ENCODE assay signal across 33 mouse cellular contexts in the genomic region with DNA sequence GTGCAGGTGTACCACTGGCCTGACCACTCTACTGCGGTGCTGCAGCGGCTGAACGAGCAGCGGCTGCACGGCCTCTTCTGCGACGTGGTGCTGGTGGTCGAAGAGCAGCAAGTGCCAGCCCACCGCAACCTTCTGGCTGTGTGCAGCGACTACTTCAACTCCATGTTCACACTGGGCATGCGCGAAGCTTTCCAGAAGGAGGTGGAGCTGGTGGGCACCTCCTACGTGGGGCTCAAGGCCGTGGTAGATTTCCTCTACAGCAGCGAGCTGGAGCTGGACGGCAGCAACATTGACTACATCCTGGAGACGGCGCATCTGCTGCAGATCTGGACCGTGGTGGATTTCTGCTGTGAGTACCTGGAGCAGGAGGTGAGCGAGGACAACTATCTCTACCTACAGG. TPM values are rescaled to one million over a fixed set of nuclear protein-coding genes. Genes with fewer than 3 reads are reported as not detected.
A peak's percentile ranks its signal among the peaks of the same experiment; 100 is the strongest.
DNase-seq lines count a peak whose midpoint lies in the region; ATAC-seq and TF ChIP-seq lines count a peak whose summit lies in the region.
"Had no signal": no experiment of that assay in that cellular context is flagged by ENCODE, and none has a peak within 500 bp of the region (broad histone marks: within the 10 kb centered on the region; RNA-seq: fewer than 3 reads in every experiment).

No protein-coding gene starts in this region.

- H3K4me3 ChIP-seq in ES-Bruce4 (ENCODE audit: low read depth, low read length): peak overlapping the region; percentile 8; the same call in 1 of the 2 replicates
- H3K4me3 ChIP-seq in forebrain, postnatal 0 days (ENCODE audit: low read depth, low read length): no peak overlapping the region
- H3K4me3 ChIP-seq in midbrain, embryonic 11.5 days (ENCODE audit: low read depth, low read length): no peak overlapping the region
- no peak overlapping the region for H3K4me3 ChIP-seq in intestine, embryonic 16.5 days (ENCODE audit: low read length)
- H3K4me3 ChIP-seq: forebrain, embryonic 10.5 days; forebrain, embryonic 13.5 days; gastrocnemius, adult 2 months; heart, embryonic 12.5 days; heart, embryonic 15.5 days; hindbrain, embryonic 10.5 days had no signal

- peak; percentile 38 for DNase-seq in embryo, embryonic 10 days (ENCODE audit: low spot score)
- DNase-seq in embryo, embryonic 9.5 days (ENCODE audit: extremely low spot score): no peak
- DNase-seq in R1 (ENCODE audit: low read depth, low spot score): peak; percentile 90
- DNase-seq in testis, postnatal 10 days (ENCODE audit: low spot score): peak; percentile 74
- DNase-seq in forebrain, postnatal 0 days: no peak
- no peak for DNase-seq in midbrain, embryonic 11.5 days (ENCODE audit: low spot score, missing footprints)
- DNase-seq: adrenal gland, adult 8-10 months; adrenal gland, postnatal 36 days; B cell, adult 2 months; cerebellum, adult 2 months; cerebellum, adult 9-11 months; cerebellum, postnatal 25 days; embryo, embryonic 11 days; gastrocnemius, adult 2 months; gastrocnemius, postnatal 14 days; heart, adult 18-20 months; heart, postnatal 10 days; heart, postnatal 36 days; kidney, adult 2 months had no signal

- H3K9ac ChIP-seq in ES-Bruce4 (ENCODE audit: low read depth, poor library complexity, severe bottlenecking): no peak overlapping the region
- no peak overlapping the region for H3K9ac ChIP-seq in forebrain, postnatal 0 days
- no peak overlapping the region for H3K9ac ChIP-seq in midbrain, embryonic 11.5 days (ENCODE audit: low read length)
- no peak overlapping the region for H3K9ac ChIP-seq in intestine, embryonic 16.5 days (ENCODE audit: low read depth, low read length)
- H3K9ac ChIP-seq: forebrain, embryonic 13.5 days; heart, embryonic 12.5 days; heart, embryonic 15.5 days; hindbrain, embryonic 14.5 days had no signal

- no peak for TF ChIP-seq EP300 in ES-Bruce4 (IDR thresholded peaks at IDR 0.05; ENCODE audit: insufficient read depth, low read depth, low read length)

- ATAC-seq in forebrain, postnatal 0 days: no peak
- no peak for ATAC-seq in midbrain, embryonic 11.5 days (ENCODE audit: low FRiP score)
- no peak for ATAC-seq in intestine, embryonic 16.5 days
- ATAC-seq: forebrain, embryonic 13.5 days; forebrain, embryonic 16.5 days; hindbrain, postnatal 0 days; inflammation-experienced regulatory T-cells, adult 6 months; intestine, postnatal 0 days had no signal

- H3K9me3 ChIP-seq in ES-Bruce4 (replicated peaks; ENCODE audit: control insufficient read depth, insufficient read depth, low read length, poor library complexity, severe bottlenecking): 0 out of 2 replicates have a peak, but pooled peaks cover 3% of the 10 kb centered on the region
- no peaks in the 10 kb centered on the region for H3K9me3 ChIP-seq in forebrain, postnatal 0 days (ENCODE audit: low read length)
- H3K9me3 ChIP-seq in midbrain, embryonic 11.5 days (ENCODE audit: control insufficient read depth, low read length): peaks cover 9% of the 10 kb centered on the region; the same call in 1 of the 2 replicates
- peaks cover 10% of the 10 kb centered on the region; the same call in 1 of the 2 replicates for H3K9me3 ChIP-seq in intestine, embryonic 16.5 days (ENCODE audit: control insufficient read depth, low read length)

- no peak overlapping the region for H3K27ac ChIP-seq in ES-Bruce4 (ENCODE audit: insufficient read depth, low read length)
- no peak overlapping the region for H3K27ac ChIP-seq in forebrain, postnatal 0 days (ENCODE audit: low read depth, low read length)
- no peak overlapping the region for H3K27ac ChIP-seq in midbrain, embryonic 11.5 days (ENCODE audit: low read depth, low read length)
- no peak overlapping the region for H3K27ac ChIP-seq in intestine, embryonic 16.5 days (ENCODE audit: low read length)
- H3K27ac ChIP-seq: forebrain, embryonic 10.5 days; forebrain, embryonic 13.5 days; gastrocnemius, adult 2 months; heart, embryonic 15.5 days; hindbrain, embryonic 10.5 days; hindbrain, embryonic 14.5 days; hindbrain, postnatal 0 days had no signal

- TF ChIP-seq CTCF in ES-Bruce4 (IDR thresholded peaks at IDR 0.05; ENCODE audit: low read depth, low read length): no peak
- no peak for TF ChIP-seq CTCF in forebrain, postnatal 0 days (IDR thresholded peaks at IDR 0.05; ENCODE audit: low read depth)

- peaks cover 3% of the 10 kb centered on the region for H3K4me1 ChIP-seq in ES-Bruce4 (ENCODE audit: control insufficient read depth, insufficient read depth, low read length)
- H3K4me1 ChIP-seq in forebrain, postnatal 0 days (ENCODE audit: insufficient read depth): no peaks in the 10 kb centered on the region
- no peaks in the 10 kb centered on the region for H3K4me1 ChIP-seq in midbrain, embryonic 11.5 days (ENCODE audit: control insufficient read depth, insufficient read depth, low read length)
- H3K4me1 ChIP-seq in intestine, embryonic 16.5 days (ENCODE audit: control insufficient read depth, insufficient read depth, low read length): no peaks in the 10 kb centered on the region
- H3K4me1 ChIP-seq: forebrain, embryonic 10.5 days; forebrain, embryonic 13.5 days; heart, embryonic 12.5 days; heart, embryonic 15.5 days; hindbrain, embryonic 10.5 days had no signal

- WGBS in forebrain, postnatal 0 days: 88% methylated on average over 20 of the region's 20 CpGs
- 81% methylated on average over 20 of the region's 20 CpGs for WGBS in midbrain, embryonic 11.5 days
- 77% methylated on average over 20 of the region's 20 CpGs for WGBS in intestine, embryonic 16.5 days

- no peak overlapping the region for H3K4me2 ChIP-seq in forebrain, postnatal 0 days (ENCODE audit: low read depth)
- no peak overlapping the region for H3K4me2 ChIP-seq in midbrain, embryonic 11.5 days
- H3K4me2 ChIP-seq in intestine, embryonic 16.5 days (ENCODE audit: low read depth, low read length): no peak overlapping the region
- H3K4me2 ChIP-seq: forebrain, embryonic 13.5 days; heart, embryonic 12.5 days; heart, embryonic 15.5 days; hindbrain, embryonic 14.5 days had no signal

- no peak for TF ChIP-seq POLR2A in ES-Bruce4 (IDR thresholded peaks at IDR 0.05; ENCODE audit: insufficient read depth, low read length)

- H3K27me3 ChIP-seq in ES-Bruce4 (ENCODE audit: control insufficient read depth, insufficient read depth, low read length, poor library complexity, severe bottlenecking): no peaks in the 10 kb centered on the region
- no peaks in the 10 kb centered on the region for H3K27me3 ChIP-seq in forebrain, postnatal 0 days (ENCODE audit: insufficient read depth, low read length)
- H3K27me3 ChIP-seq in midbrain, embryonic 11.5 days (ENCODE audit: control insufficient read depth, insufficient read depth, low read length): no peaks in the 10 kb centered on the region
- H3K27me3 ChIP-seq in intestine, embryonic 16.5 days (replicated peaks; ENCODE audit: control insufficient read depth, insufficient read depth, low read length): no peaks in the 10 kb centered on the region
- H3K27me3 ChIP-seq: CH12.LX; forebrain, embryonic 13.5 days; heart, embryonic 15.5 days had no signal

- H3K36me3 ChIP-seq in ES-Bruce4 (ENCODE audit: control insufficient read depth, insufficient read depth, low read length, poor library complexity, severe bottlenecking): no peaks in the 10 kb centered on the region
- H3K36me3 ChIP-seq in forebrain, postnatal 0 days (ENCODE audit: insufficient read depth): peaks cover 36% of the 10 kb centered on the region
- H3K36me3 ChIP-seq in midbrain, embryonic 11.5 days (ENCODE audit: control insufficient read depth, insufficient read depth, low read length): peaks cover 20% of the 10 kb centered on the region
- peaks cover 27% of the 10 kb centered on the region for H3K36me3 ChIP-seq in intestine, embryonic 16.5 days (ENCODE audit: control insufficient read depth, insufficient read depth, low read length)

RNA-seq across cellular contexts. Expression of a gene that starts 7.5 kb away (rescaled TPM):
- 3.0 and 3.2 TPM in 2 replicates for polyA plus RNA-seq in ES-Bruce4 (2011; ENCODE audit: insufficient read depth, insufficient read length, low read depth, missing spikeins)
- total RNA-seq in forebrain, postnatal 0 days (2014; rRNA removed): 18.7 and 23.0 TPM in 2 replicates
- 18.0 and 20.3 TPM in 2 replicates for polyA plus RNA-seq in forebrain, postnatal 0 days (2015; fragmentation: Nextera tagmentation; extraction: Ambion mirVana)
- 8.2 and 10.2 TPM in 2 replicates for polyA plus RNA-seq in midbrain, embryonic 11.5 days (2014; fragmentation: Nextera tagmentation; extraction: Ambion mirVana)
- polyA plus RNA-seq in intestine, embryonic 16.5 days (2015; fragmentation: Nextera tagmentation; extraction: Ambion mirVana): 11.5 and 12.2 TPM in 2 replicates

RNA-seq across cellular contexts. Expression of a gene that starts 29.3 kb away (rescaled TPM):
- polyA plus RNA-seq in ES-Bruce4 (2011; ENCODE audit: insufficient read depth, insufficient read length, low read depth, missing spikeins): 106 and 111 TPM in 2 replicates
- total RNA-seq in forebrain, postnatal 0 days (2014; rRNA removed): 177 and 224 TPM in 2 replicates
- polyA plus RNA-seq in forebrain, postnatal 0 days (2015; fragmentation: Nextera tagmentation; extraction: Ambion mirVana): 134 and 156 TPM in 2 replicates
- 411 and 445 TPM in 2 replicates for polyA plus RNA-seq in midbrain, embryonic 11.5 days (2014; fragmentation: Nextera tagmentation; extraction: Ambion mirVana)
- polyA plus RNA-seq in intestine, embryonic 16.5 days (2015; fragmentation: Nextera tagmentation; extraction: Ambion mirVana): 248 and 262 TPM in 2 replicates

RNA-seq across cellular contexts. Expression of a gene that starts 40.5 kb away (rescaled TPM):
- 322 and 385 TPM in 2 replicates for polyA plus RNA-seq in ES-Bruce4 (2011; ENCODE audit: insufficient read depth, insufficient read length, low read depth, missing spikeins)
- 68.1 and 77.3 TPM in 2 replicates for total RNA-seq in forebrain, postnatal 0 days (2014; rRNA removed)
- polyA plus RNA-seq in forebrain, postnatal 0 days (2015; fragmentation: Nextera tagmentation; extraction: Ambion mirVana): 89.6 and 106 TPM in 2 replicates
- polyA plus RNA-seq in midbrain, embryonic 11.5 days (2014; fragmentation: Nextera tagmentation; extraction: Ambion mirVana): 150 and 152 TPM in 2 replicates
- 124 and 125 TPM in 2 replicates for polyA plus RNA-seq in intestine, embryonic 16.5 days (2015; fragmentation: Nextera tagmentation; extraction: Ambion mirVana)

RNA-seq across cellular contexts. Expression of a gene that starts 41.0 kb away (rescaled TPM):
- polyA plus RNA-seq in ES-Bruce4 (2011; ENCODE audit: insufficient read depth, insufficient read length, low read depth, missing spikeins): 28.1 and 32.5 TPM in 2 replicates
- 43.2 and 51.3 TPM in 2 replicates for total RNA-seq in forebrain, postnatal 0 days (2014; rRNA removed)
- polyA plus RNA-seq in forebrain, postnatal 0 days (2015; fragmentation: Nextera tagmentation; extraction: Ambion mirVana): not detected in 2 replicates
- polyA plus RNA-seq in midbrain, embryonic 11.5 days (2014; fragmentation: Nextera tagmentation; extraction: Ambion mirVana): 3.0 TPM in 1 of 2 replicates, not detected in the other
- polyA plus RNA-seq in intestine, embryonic 16.5 days (2015; fragmentation: Nextera tagmentation; extraction: Ambion mirVana): 5.8 and 7.1 TPM in 2 replicates
- polyA plus RNA-seq: embryonic facial prominence, embryonic 14.5 days; heart, embryonic 12.5 days; heart, embryonic 15.5 days; hindbrain, embryonic 14.5 days; hindbrain, postnatal 0 days; intestine, postnatal 0 days had no signal

Comparison
In these comparisons a context has a peak if more than half of its experiments do, and no peak if none do; other contexts are left out.
1. DNase-seq: peak in embryo, embryonic 10 days (single experiment), R1 (single experiment) and testis, postnatal 10 days (single experiment); none in embryo, embryonic 9.5 days (single experiment), forebrain, postnatal 0 days (single experiment) and midbrain, embryonic 11.5 days (single experiment).